Mouse (Mus musculus): ENCODE data around the gene Akr1b3. TPM values are rescaled to one million over a fixed set of nuclear protein-coding genes. Genes with fewer than 3 reads are reported as not detected.
A peak's percentile ranks its signal among the peaks of the same experiment; 100 is the strongest.
"Not testable (repeated sequence)": the region's sequence is repeated elsewhere in the genome, so short reads cannot be mapped to it uniquely, and the experiment has no call there.

Gene Akr1b3
- polyA plus RNA-seq, 1 experiment from 2014 or later = 188 TPM

DNA sequence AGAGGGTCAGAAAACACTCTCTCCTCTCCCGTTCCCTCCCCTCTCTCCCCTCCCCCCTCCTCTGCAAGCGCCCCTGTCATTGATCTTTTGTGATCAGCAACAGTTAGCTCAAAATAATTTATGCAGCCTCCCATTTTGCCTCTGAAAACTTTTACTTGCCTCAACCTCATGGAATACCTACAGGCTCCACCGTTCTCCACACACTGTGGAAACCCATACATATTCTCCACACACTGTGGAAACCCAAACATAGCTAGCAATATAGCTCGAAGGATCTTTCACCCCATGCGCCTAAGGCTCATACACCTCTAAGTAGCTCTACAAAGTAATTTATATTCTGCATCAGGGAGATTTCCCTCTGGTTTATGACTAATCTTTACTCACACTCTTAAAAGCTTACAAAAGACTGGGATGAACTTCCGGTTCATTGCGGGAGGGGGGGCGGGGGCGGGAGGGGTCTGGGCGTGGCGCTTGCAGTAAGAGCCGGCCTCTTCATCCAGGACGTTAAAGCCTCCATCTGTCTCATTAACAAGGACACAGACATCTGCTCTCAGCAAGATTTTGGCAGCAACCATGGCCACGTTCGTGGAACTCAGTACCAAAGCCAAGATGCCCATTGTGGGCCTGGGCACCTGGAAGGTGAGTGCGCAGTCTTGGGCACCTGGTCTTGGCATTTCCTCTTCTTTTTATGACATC lies 36.5 kb upstream of the Akr1b3 start, which contains the start of gene Akr1b8:
Gene Akr1b8, plus strand, starts transcription at position 462 of the 696 bp plus-strand sequence.
- ATAC-seq (ENCODE audit: low FRiP score, low TSS enrichment) = peak; percentile 47; the same call in 1 of the 2 replicates

DNA sequence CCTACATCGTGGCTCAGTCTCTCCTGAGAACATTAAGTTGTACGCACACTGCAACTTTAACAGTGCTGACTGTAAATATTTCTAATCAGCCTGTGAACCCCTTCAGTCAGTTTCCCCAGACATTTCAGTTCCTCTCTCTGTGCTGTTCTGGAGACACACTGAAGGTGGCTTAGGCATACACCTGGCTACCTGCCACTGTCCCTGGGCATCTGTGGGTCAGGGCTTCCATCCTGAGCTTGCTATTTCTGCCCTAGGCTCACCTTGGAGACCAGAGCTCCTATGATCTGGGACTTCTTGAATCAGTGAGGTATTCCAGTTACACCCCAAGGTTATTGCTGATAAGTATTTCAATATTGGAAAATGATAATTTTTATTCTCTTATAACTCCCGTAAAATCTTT lies 35.1 kb upstream of the Akr1b3 start:
- Histone ChIP-seq H3K27me3 (ENCODE audit: control insufficient read depth, insufficient read depth, low read length) (no peaks in the 10 kb centered on the region), H3K4me2 (replicated peaks; ENCODE audit: low read depth) (no peak overlapping the region), H3K4me3 (ENCODE audit: low read depth, low read length) (no peak overlapping the region), H3K36me3 (ENCODE audit: control insufficient read depth, insufficient read depth, low read length) (no peaks in the 10 kb centered on the region), H3K4me1 (replicated peaks; ENCODE audit: control insufficient read depth, insufficient read depth) (no peaks in the 10 kb centered on the region), H3K9me3 (ENCODE audit: control insufficient read depth, low read length) (no peaks in the 10 kb centered on the region), H3K9ac (ENCODE audit: low read length) (no peak overlapping the region), H3K27ac (replicated peaks) (no peak overlapping the region)
- TF ChIP-seq EP300 (optimal IDR thresholded peaks at IDR 0.05) = no peak
- TF ChIP-seq CTCF (IDR thresholded peaks at IDR 0.05; ENCODE audit: low read depth) = no peak
- 90% methylated on average over 3 of the region's 3 CpGs for WGBS
- DNase-seq (ENCODE audit: low spot score) = no peak
- no peak for ATAC-seq (ENCODE audit: low FRiP score, low TSS enrichment)

More for the DNA sequence above, 36.5 kb upstream of the Akr1b3 start, which contains the start of gene Akr1b8:
- 0 out of 2 replicates have a peak within 1 kb of the TSS, but pooled peaks have one; percentile 12 for H3K4me3 ChIP-seq (ENCODE audit: low read depth, low read length)
- peak; percentile 73 for DNase-seq (ENCODE audit: low spot score)
- H3K27ac ChIP-seq (replicated peaks) = peak within 1 kb of the TSS; percentile 20; the same call in 1 of the 2 replicates
- WGBS = 12% methylated on average over 16 of the region's 16 CpGs
- no peak for TF ChIP-seq CTCF (IDR thresholded peaks at IDR 0.05; ENCODE audit: low read depth)
- no peak for TF ChIP-seq EP300 (optimal IDR thresholded peaks at IDR 0.05)
- H3K9ac ChIP-seq (ENCODE audit: low read length) = no peak within 1 kb of the TSS
- H3K36me3 ChIP-seq (ENCODE audit: control insufficient read depth, insufficient read depth, low read length) = no peaks in the 10 kb centered on the region
- no peaks in the 10 kb centered on the region for H3K4me1 ChIP-seq (replicated peaks; ENCODE audit: control insufficient read depth, insufficient read depth)
- peak within 1 kb of the TSS; percentile 42; the same call in 1 of the 2 replicates for H3K4me2 ChIP-seq (replicated peaks; ENCODE audit: low read depth)
- no peaks in the 10 kb centered on the region for H3K9me3 ChIP-seq (ENCODE audit: control insufficient read depth, low read length)
- no peaks in the 10 kb centered on the region for H3K27me3 ChIP-seq (ENCODE audit: control insufficient read depth, insufficient read depth, low read length)

DNA sequence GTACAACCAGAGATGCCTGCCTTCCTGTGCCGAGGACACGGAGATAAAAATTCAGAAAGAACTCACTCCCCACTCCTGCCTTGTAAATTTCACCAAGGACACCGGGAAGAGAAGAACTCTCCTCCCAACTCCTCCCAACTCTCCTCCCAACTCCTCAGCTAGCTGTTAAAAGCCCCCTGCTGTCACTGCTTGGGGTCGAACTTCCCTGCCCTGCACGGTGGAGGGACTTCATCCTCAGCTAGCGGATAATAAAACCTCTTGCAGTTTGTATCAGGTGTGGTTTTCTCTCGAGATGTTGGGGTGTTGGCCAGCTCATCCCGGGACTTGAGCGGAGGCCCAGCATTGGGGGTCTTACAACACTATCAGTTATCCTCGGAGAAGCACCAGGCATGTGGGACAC lies 34.2 kb upstream of the Akr1b3 start:
- H3K4me2 ChIP-seq (replicated peaks; ENCODE audit: low read depth); H3K4me3 ChIP-seq (ENCODE audit: low read depth, low read length); H3K36me3 ChIP-seq (ENCODE audit: control insufficient read depth, insufficient read depth, low read length); DNase-seq (ENCODE audit: low spot score); H3K9me3 ChIP-seq (ENCODE audit: control insufficient read depth, low read length); H3K4me1 ChIP-seq (replicated peaks; ENCODE audit: control insufficient read depth, insufficient read depth); H3K27ac ChIP-seq (replicated peaks); ATAC-seq (ENCODE audit: low FRiP score, low TSS enrichment); H3K27me3 ChIP-seq (ENCODE audit: control insufficient read depth, insufficient read depth, low read length); H3K9ac ChIP-seq (ENCODE audit: low read length): not testable (repeated sequence)
- WGBS = 48% methylated on average over 9 of the region's 10 CpGs

DNA sequence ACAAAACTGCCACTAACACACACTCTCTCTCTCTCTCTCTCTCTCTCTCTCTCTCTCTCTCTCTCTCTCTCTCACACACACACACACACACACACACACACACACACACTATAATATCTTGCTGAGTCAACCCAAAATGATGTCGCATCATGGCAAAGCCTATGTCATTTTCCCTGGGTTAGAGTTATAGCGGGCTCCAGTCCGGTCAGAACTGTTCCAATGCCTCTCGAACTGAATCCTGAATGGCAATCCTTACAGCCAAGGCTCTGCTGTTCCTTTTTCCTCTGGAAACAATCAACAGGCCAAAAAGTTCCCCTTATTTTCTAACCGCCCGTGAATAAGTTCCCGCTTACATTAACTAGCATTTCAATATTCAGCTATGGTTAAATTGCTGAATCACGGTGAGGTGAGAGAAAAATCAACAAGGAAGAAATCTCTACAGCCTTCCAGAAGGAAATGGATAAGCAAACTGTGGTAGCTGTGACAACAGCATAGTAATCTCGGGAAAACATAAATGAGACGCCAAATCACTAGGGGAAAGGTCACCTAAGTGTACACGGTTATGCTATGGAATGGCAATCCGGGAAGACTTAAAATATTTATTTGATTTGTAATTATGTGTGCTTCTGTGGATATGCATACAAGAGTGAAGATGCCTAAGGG lies 32.9 kb upstream of the Akr1b3 start:
- no peaks in the 10 kb centered on the region for H3K9me3 ChIP-seq (ENCODE audit: control insufficient read depth, low read length)
- no peaks in the 10 kb centered on the region for H3K27me3 ChIP-seq (ENCODE audit: control insufficient read depth, insufficient read depth, low read length)
- TF ChIP-seq CTCF (IDR thresholded peaks at IDR 0.05; ENCODE audit: low read depth) (no peak), EP300 (optimal IDR thresholded peaks at IDR 0.05) (no peak)
- no peak overlapping the region for H3K4me2 ChIP-seq (replicated peaks; ENCODE audit: low read depth)
- DNase-seq (ENCODE audit: low spot score) (peak; percentile 41), ATAC-seq (ENCODE audit: low FRiP score, low TSS enrichment) (peak; percentile 90)
- no peaks in the 10 kb centered on the region for H3K36me3 ChIP-seq (ENCODE audit: control insufficient read depth, insufficient read depth, low read length)
- WGBS = 62% methylated on average over 12 of the region's 12 CpGs
- H3K9ac ChIP-seq (ENCODE audit: low read length) = no peak overlapping the region
- H3K27ac ChIP-seq (replicated peaks) = peak overlapping the region; percentile 40; the same call in 1 of the 2 replicates
- no peaks in the 10 kb centered on the region; the same call in 1 of the 2 replicates for H3K4me1 ChIP-seq (replicated peaks; ENCODE audit: control insufficient read depth, insufficient read depth)
- no peak overlapping the region for H3K4me3 ChIP-seq (ENCODE audit: low read depth, low read length)

DNA sequence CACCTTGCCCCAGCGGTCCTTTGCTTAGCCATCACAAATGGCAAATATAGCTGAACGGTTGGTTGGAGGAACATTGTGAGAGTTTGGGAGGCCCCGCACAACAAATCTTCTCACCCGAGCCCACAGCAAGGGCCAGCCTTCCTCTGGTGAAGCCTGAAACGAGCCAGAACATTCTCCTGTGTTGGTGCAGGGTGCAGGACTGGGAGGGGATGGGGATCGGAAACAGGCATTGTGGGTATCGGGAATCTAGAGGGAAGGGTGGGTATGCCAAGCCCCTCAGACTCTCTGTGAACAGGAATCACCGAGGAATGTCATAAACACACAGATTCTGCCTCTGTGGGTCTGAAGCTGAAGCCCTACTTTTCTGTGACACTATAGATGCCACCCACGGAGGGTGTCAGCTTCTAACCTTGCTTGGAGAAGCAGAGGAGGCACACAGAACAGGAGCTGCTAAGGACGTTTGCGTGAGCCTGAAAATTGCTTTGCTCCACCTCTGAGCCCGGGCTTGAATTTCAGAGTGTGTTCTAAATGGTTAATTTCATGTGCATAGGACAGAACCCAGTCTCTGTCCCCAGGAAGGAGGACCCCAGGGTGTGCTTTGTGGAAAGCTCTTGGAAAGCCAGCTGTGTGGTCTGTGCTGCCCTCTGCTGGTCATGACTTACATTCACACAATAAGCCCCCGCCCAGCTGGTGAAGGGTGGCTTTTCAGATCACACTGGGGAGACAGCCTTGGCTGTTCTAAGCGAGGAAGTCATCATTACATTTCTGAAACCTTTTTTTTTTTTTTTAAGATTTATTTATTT lies 29.0 kb upstream of the Akr1b3 start:
- WGBS = 51% methylated on average over 14 of the region's 14 CpGs
- ATAC-seq (ENCODE audit: low FRiP score, low TSS enrichment) = 0 out of 2 replicates have a peak, but pooled peaks have one; percentile 34
- H3K27me3 ChIP-seq (ENCODE audit: control insufficient read depth, insufficient read depth, low read length) = no peaks in the 10 kb centered on the region

More for the DNA sequence above, 29.0 kb upstream of the Akr1b3 start:
- Histone ChIP-seq H3K4me2 (replicated peaks; ENCODE audit: low read depth) (no peak overlapping the region), H3K4me3 (ENCODE audit: low read depth, low read length) (no peak overlapping the region), H3K27ac (replicated peaks) (no peak overlapping the region), H3K36me3 (ENCODE audit: control insufficient read depth, insufficient read depth, low read length) (no peaks in the 10 kb centered on the region), H3K9ac (ENCODE audit: low read length) (no peak overlapping the region), H3K4me1 (replicated peaks; ENCODE audit: control insufficient read depth, insufficient read depth) (no peaks in the 10 kb centered on the region; the same call in 1 of the 2 replicates), H3K9me3 (ENCODE audit: control insufficient read depth, low read length) (no peaks in the 10 kb centered on the region)
- TF ChIP-seq CTCF (IDR thresholded peaks at IDR 0.05; ENCODE audit: low read depth) = peak; percentile 96
- TF ChIP-seq EP300 (optimal IDR thresholded peaks at IDR 0.05) = no peak
- peak; percentile 76 for DNase-seq (ENCODE audit: low spot score)

Data from stomach, postnatal 0 days (tissue).